Mouse (Mus musculus): ENCODE measurements around the gene Cntrl. TPM values are rescaled to one million over a fixed set of nuclear protein-coding genes. Genes with fewer than 3 reads are reported as not detected.

The Cntrl gene
- total RNA-seq, 2 experiments from 2014 or later = 16.1 to 17.6 TPM

DNA sequence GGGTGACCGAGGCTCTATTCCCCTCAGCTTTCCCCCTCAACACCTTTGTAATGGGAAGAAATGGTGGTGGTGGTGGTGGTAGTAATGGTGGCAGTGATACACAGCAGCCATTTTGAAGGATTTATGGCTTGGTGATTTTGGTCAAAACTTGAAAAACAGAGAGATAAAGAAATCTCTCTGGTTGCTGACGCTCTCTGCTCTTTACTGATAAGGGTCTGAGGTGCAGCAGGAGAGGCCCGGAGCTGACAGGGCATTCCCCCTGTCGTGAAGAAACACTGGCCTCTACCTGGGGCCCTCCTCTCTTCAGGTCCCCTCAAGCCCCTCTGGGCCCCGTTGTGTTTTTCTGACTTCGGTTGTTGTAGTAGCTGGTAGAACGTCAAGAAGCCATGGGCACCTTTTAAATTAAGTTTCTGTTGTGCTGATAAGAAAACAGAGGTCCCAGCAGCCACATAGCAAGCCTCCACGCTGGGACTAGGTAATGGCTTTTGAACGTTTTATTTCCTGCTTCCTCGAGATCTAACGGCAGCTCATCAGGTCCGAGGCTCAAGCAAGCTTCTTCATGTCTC, 104.1 kb downstream of the Cntrl start:
- intact Hi-C loops (cut with DNase I) = loop anchor here (5.0 kb wide), 1 partner anchor 54 kb away; no protein-coding TSS in a partner anchor
- DNase-seq = no peak

DNA sequence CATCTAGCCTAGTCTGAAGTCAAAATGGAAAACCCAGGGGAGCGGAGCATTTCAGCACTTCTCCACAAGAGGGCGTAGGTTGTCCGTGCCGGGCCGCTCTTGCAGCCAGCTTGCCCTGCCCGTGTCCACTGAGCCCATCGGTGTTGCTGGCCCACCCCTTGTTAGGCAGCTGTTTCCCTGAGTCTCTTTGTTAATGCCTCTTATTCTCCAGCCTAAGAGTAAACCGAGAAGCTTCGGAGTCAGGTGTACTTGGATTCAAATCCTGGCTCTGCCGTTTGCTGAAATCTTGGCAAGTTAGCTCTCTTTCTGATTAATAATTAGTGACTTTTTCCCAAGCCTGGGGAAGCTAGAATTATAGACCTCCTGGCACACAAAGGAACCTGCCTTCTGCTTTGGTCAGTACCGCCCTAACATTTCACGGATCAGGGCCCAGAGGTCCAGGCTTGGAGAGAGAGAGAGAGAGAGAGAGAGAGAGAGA, 105.6 kb downstream of the Cntrl start:
- peak; percentile 84 for DNase-seq
- intact Hi-C loops (cut with DNase I) = loop anchor here (5.0 kb wide), 1 partner anchor 52 kb away; no protein-coding TSS in a partner anchor

DNA sequence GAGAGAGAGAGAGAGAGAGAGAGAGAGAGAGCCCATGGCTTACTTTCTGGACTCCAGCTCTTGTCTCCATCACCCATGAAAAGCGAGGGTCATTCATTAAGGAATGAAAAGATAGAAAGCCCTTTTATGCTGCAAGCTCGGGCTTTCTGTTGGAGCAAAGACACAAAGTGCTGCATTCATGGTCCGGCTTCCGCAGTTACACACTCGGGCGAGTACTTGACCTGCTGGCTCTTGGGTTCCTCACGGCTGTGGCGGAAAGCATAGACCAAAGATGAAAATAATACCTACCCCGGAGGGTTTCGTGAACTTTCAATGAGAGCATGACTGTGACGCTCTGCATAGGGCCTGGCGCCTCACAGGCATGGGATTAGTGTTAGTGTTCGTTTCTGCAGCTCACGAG, 106.1 kb downstream of the Cntrl start:
- DNase-seq = no peak
- intact Hi-C loops (cut with DNase I) = no loop called here

DNA sequence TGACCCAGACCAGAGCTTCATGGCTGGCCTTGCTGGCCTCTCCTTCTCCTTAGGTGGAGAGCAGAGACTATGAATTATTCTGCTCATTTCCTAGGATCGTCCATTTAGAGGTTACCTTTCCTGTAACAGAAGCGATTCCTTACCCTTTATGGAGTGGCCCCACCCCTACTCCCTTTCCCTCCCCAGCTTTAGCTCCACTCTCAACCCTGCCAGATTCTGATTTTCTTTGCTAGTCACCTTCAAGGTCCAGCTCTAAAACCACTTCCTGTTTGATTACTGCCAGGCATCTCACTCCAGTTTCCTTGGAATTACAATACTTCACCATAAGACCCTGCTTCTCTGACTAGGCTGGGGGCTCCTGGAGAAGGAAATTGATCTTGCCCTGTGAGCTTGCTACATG, 107.4 kb downstream of the Cntrl start:
- no peak for DNase-seq
- intact Hi-C loops (cut with DNase I) = no loop called here

DNA sequence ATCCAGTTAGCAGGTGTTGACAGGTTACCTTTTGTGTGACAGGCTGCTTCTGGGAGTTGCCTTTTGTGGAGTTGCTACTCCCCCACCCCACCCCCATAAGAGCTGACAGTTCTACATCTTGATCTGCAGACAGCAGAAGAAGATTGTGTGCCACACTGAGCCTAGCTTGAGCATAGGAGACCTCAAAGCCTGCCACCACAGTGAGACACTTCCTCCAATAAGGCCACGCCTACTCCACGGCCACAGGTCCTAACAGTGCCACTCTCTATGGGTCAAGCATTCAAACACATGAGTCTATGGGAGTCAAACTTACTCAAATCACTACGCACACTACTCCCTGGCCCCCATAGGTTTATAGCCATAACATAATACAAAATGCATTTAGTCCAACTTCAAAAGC, 109.4 kb downstream of the Cntrl start:
- no peak for DNase-seq
- intact Hi-C loops (cut with DNase I) = no loop called here

DNA sequence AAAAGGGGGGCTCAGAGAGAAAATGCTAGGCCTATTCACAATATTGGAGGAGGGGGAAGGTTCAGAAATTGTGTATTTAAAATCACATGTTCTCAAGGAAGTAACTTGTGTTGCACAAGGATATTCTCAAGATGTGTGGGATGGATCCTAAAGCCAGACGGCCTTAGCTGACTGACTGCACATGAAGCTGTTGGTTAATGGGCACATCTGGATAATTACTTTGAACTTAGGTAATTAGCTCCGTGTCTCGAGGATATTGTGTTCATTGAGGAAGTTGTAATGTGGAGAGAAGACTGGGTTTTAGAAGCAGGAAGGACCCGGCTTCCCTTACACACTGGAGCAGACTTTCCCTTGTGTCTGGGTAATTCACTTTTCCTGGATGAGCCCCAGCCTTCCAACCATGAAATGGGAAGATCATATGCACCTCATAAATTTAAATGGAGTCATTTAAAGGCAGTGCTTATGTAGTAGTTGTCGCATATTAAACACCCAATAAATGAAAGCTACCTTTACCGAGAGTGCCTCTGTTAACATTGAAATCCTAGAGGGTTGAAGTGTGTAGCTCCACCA, 113.6 kb downstream of the Cntrl start:
- no peak for DNase-seq
- intact Hi-C loops (cut with DNase I) = no loop called here

DNA sequence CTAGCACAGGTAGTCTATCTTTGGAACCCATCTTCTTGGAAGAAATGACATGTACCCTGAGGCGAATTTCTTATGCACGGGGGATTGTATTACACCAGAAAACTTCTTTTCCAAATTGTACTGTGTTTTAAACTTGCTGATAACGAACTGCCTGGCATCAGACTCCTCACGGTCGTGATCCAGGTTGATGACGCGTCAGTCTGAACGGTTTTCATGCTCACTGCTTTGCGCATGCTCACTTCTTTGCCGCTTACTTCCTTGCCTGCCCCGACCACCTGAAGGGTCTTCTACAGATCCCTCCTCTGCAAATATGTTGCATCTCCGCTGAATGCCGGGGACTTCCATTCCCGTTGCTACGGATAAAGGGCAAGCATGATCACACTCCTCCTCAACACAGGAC, 115.0 kb downstream of the Cntrl start:
- intact Hi-C loops (cut with DNase I) = no loop called here
- DNase-seq = no peak

DNA sequence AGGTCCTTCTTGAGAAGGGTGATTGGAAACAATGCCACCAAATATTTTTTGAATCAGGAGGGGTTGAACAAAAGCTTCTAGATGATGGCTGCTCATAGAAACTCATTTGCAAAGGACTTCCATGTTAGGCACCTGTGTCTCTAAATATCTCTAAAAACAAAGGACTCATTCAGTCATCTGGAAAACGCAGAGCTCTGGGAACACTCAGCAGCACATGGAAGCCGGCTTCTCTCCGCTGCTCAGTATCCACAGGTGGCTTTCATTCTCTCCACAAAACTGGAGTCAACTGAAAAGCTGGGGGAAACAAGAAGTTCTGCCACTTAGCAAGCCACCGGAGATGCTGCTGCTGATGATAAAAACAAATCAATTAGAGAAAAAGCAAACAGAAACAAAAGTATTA, 118.9 kb downstream of the Cntrl start:
- DNase-seq = no peak
- intact Hi-C loops (cut with DNase I) = no loop called here

Other genes with a start within 250 kb of the Cntrl start
- gene Cutal, start 235.1 kb upstream of the Cntrl start, total RNA-seq (2021) = under 1 TPM; 0.20 to 0.52 TPM
- 10 to 100 TPM; 38.2 to 45.8 TPM for gene Psmd5, start 234.5 kb upstream of the Cntrl start, total RNA-seq (2021)
- 1 to 10 TPM; 2.3 to 4.5 TPM for gene Phf19, start 195.5 kb upstream of the Cntrl start, total RNA-seq (2021)
- gene Traf1, start 147.7 kb upstream of the Cntrl start, total RNA-seq (2021) = 1 to 10 TPM; 1.1 to 2.6 TPM
- under 1 TPM in 1 of 2 experiments, not detected in 1; 0.18 TPM for gene Hc, start 48.1 kb upstream of the Cntrl start, total RNA-seq (2021)
- under 1 TPM in 1 of 2 experiments, not detected in 1; 0.48 TPM for gene AI182371, start 7.9 kb upstream of the Cntrl start, total RNA-seq (2021)
- gene Rab14, start 91.6 kb downstream of the Cntrl start, total RNA-seq (2021) = 100 to 1,000 TPM; 221 to 222 TPM
- gene Gsn, start 146.9 kb downstream of the Cntrl start, total RNA-seq (2021) = 10 to 100 TPM; 20.0 to 20.7 TPM
- gene Stom, start 227.5 kb downstream of the Cntrl start, total RNA-seq (2021) = 10 to 100 TPM in 1 of 2 experiments, 1 to 10 TPM in 1; 7.0 to 10.5 TPM

All from left cerebral cortex, postnatal 4 days (tissue).